Mouse (Mus musculus): ENCODE data around the gene Rnf40. TPM values are rescaled to one million over a fixed set of nuclear protein-coding genes. Genes with fewer than 3 reads are reported as not detected.

Gene Rnf40
- total and polyA plus RNA-seq, 3 experiments = 49.5 to 75.1 TPM; not detected in 1

DNA sequence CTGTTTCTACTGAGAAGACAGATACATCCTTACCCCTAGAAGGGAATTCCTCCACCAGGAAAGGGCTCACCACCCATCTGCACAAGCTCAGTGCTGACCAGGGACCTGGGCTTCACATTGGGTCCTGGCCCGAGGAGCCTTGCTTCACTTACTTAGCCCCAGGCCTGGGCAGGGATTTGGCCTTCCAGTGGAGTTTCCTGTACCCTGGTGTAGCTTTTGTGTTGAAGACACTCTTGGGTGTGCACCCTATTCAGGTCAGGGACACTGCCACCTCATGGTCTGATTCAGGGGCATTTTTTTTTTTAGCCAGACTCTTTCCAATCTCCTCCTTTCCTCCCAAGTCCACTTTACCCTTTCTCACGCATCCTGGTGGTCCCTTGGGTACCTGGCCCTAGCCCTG lies 14.3 kb downstream of the Rnf40 start:
- Histone ChIP-seq H3K4me3 (ENCODE audit: control insufficient read depth in 1 of 2, insufficient read depth in 1 of 2, low read depth in 2 of 2, low read length in 2 of 2) (no peak overlapping the region), H3K9ac (ENCODE audit: control insufficient read depth, low read depth, low read length, poor library complexity, severe bottlenecking) (no peak overlapping the region), H3K4me1 (ENCODE audit: control insufficient read depth in 1 of 2, insufficient read depth in 2 of 2, low read length in 2 of 2) (no peaks in the 10 kb centered on the region), H3K27ac (ENCODE audit: control insufficient read depth, low read depth, low read length) (no peak overlapping the region), H3K27me3 (ENCODE audit: control insufficient read depth in 1 of 2, insufficient read depth in 2 of 2, low read length in 2 of 2) (no peaks in the 10 kb centered on the region), H3K9me3 (replicated peaks; ENCODE audit: insufficient read depth, low read length) (no peaks in the 10 kb centered on the region), H3K79me2 (ENCODE audit: control insufficient read depth, insufficient read depth, low read length, poor library complexity) (no peaks in the 10 kb centered on the region), H3K36me3 (ENCODE audit: control insufficient read depth in 1 of 2, insufficient read depth in 2 of 2, low read length in 2 of 2) (peaks cover 0 to 9% of the 10 kb centered on the region in 2 experiments; a peak in 2 of 4 replicates)
- TF ChIP-seq E2F4 (IDR thresholded peaks at IDR 0.05; ENCODE audit: borderline replicate concordance, low read depth, low read length) = no peak
- TF ChIP-seq ZC3H11A (IDR thresholded peaks at IDR 0.05; ENCODE audit: low read depth, low read length) = no peak
- TF ChIP-seq MYB (IDR thresholded peaks at IDR 0.05; ENCODE audit: low read depth, low read length) = no peak
- no peak for TF ChIP-seq KAT2A (conservative IDR thresholded peaks at IDR 0.05; ENCODE audit: low read depth, low read length)
- TF ChIP-seq TAL1 (IDR thresholded peaks at IDR 0.05; ENCODE audit: low read length) = no peak
- no peak for TF ChIP-seq BHLHE40 (IDR thresholded peaks at IDR 0.05; ENCODE audit: borderline replicate concordance, low read depth, low read length)
- no peak for TF ChIP-seq GATA1 (IDR thresholded peaks at IDR 0.05; ENCODE audit: low read depth, low read length)
- TF ChIP-seq MAX (IDR thresholded peaks at IDR 0.05; ENCODE audit: low read length) = no peak
- TF ChIP-seq TBP (IDR thresholded peaks at IDR 0.05; ENCODE audit: low read depth, low read length) = no peak
- TF ChIP-seq POLR2AphosphoS2 (IDR thresholded peaks at IDR 0.05; ENCODE audit: low read length) = no peak
- no peak for TF ChIP-seq JUND (IDR thresholded peaks at IDR 0.05; ENCODE audit: low read depth, low read length)
- no peak for TF ChIP-seq UBTF (IDR thresholded peaks at IDR 0.05; ENCODE audit: borderline replicate concordance, insufficient read depth, low read depth, low read length)
- no peak for DNase-seq (ENCODE audit: low read depth, low spot score)

DNA sequence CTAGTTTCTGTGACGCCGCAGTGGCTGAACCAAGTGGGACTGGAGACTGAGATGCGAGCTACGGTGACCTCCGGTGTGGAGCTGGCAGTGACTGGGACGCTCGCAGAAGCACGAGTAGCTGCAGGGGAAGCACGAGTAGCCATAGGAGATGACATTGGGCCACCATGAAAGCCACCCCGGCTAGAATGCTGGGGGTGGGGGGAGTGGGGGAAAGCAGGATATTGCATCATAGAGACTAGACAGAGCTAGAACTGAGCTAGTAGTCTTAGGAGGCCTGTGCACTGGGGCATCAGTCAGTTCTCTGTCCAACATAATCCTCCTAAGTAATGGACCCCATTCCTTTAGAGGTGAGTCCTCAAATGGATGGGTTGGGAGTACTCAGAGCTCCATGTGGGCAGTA lies 15.7 kb downstream of the Rnf40 start:
- H3K9ac ChIP-seq (ENCODE audit: control insufficient read depth, low read depth, low read length, poor library complexity, severe bottlenecking) = no peak overlapping the region

More for the DNA sequence above, 15.7 kb downstream of the Rnf40 start:
- Histone ChIP-seq H3K27me3 (ENCODE audit: control insufficient read depth in 1 of 2, insufficient read depth in 2 of 2, low read length in 2 of 2) (no peaks in the 10 kb centered on the region), H3K27ac (ENCODE audit: control insufficient read depth, low read depth, low read length) (no peak overlapping the region), H3K9me3 (replicated peaks; ENCODE audit: insufficient read depth, low read length) (no peaks in the 10 kb centered on the region), H3K36me3 (ENCODE audit: control insufficient read depth in 1 of 2, insufficient read depth in 2 of 2, low read length in 2 of 2) (peaks cover 0 to 5% of the 10 kb centered on the region in 2 experiments; a peak in 2 of 4 replicates), H3K79me2 (ENCODE audit: control insufficient read depth, insufficient read depth, low read length, poor library complexity) (no peaks in the 10 kb centered on the region), H3K4me3 (ENCODE audit: control insufficient read depth in 1 of 2, insufficient read depth in 1 of 2, low read depth in 2 of 2, low read length in 2 of 2) (no peak overlapping the region), H3K4me1 (ENCODE audit: control insufficient read depth in 1 of 2, insufficient read depth in 2 of 2, low read length in 2 of 2) (no peaks in the 10 kb centered on the region)
- TF ChIP-seq KAT2A (conservative IDR thresholded peaks at IDR 0.05; ENCODE audit: low read depth, low read length) (no peak), BHLHE40 (IDR thresholded peaks at IDR 0.05; ENCODE audit: borderline replicate concordance, low read depth, low read length) (no peak), EP300 (IDR thresholded peaks at IDR 0.05; ENCODE audit: low read depth in 1 of 2, low read length in 2 of 2) (no peak), CHD1 (IDR thresholded peaks at IDR 0.05; ENCODE audit: low read depth, low read length) (no peak), NELFE (IDR thresholded peaks at IDR 0.05; ENCODE audit: low read depth, low read length) (no peak), E2F4 (IDR thresholded peaks at IDR 0.05; ENCODE audit: borderline replicate concordance, low read depth, low read length) (no peak), SMC3 (IDR thresholded peaks at IDR 0.05; ENCODE audit: low read depth, low read length) (no peak), GATA1 (IDR thresholded peaks at IDR 0.05; ENCODE audit: low read depth, low read length) (no peak), CTCF (IDR thresholded peaks at IDR 0.05 in 2 of 3, conservative IDR thresholded peaks at IDR 0.05 in 1 of 3; ENCODE audit: control insufficient read depth in 1 of 3, insufficient read depth in 1 of 3, low read depth in 2 of 3, low read length in 3 of 3, poor library complexity in 1 of 3, severe bottlenecking in 1 of 3) (no peak), ZMIZ1 (IDR thresholded peaks at IDR 0.05; ENCODE audit: low read depth, low read length) (no peak), MAZ (IDR thresholded peaks at IDR 0.05; ENCODE audit: low read depth, low read length) (no peak), MAFK (IDR thresholded peaks at IDR 0.05; ENCODE audit: borderline replicate concordance, low read depth, low read length) (no peak), MYB (IDR thresholded peaks at IDR 0.05; ENCODE audit: low read depth, low read length) (no peak)
- DNase-seq (ENCODE audit: low read depth, low spot score) = no peak
